8 mouse cellular contexts compared by ENCODE assay signal in genomic region chr5:44224251-44224650, GRCm38 (mm10). TPM values are rescaled to one million over a fixed set of nuclear protein-coding genes. Genes with fewer than 3 reads are reported as not detected.
DNase-seq lines count a peak whose midpoint lies in the region; ATAC-seq and TF ChIP-seq lines count a peak whose summit lies in the region.

No protein-coding gene starts in this region.

- 0 out of 2 replicates have a peak overlapping the region, but pooled peaks have one; percentile 46 for H3K9ac ChIP-seq in embryonic facial prominence, embryonic 13.5 days
- H3K9ac ChIP-seq in hindbrain, embryonic 12.5 days: no peak overlapping the region
- no peak overlapping the region for H3K9ac ChIP-seq in limb, embryonic 14.5 days (ENCODE audit: low read depth, low read length, severe bottlenecking)
- H3K9ac ChIP-seq in midbrain, embryonic 14.5 days (replicated peaks; ENCODE audit: low read length): no peak overlapping the region

- peak overlapping the region; percentile 89; the same call in 1 of the 2 replicates for H3K4me3 ChIP-seq in embryonic facial prominence, embryonic 13.5 days
- no peak overlapping the region for H3K4me3 ChIP-seq in hindbrain, embryonic 12.5 days
- H3K4me3 ChIP-seq in limb, embryonic 14.5 days (replicated peaks; ENCODE audit: low read length): no peak overlapping the region
- no peak overlapping the region for H3K4me3 ChIP-seq in midbrain, embryonic 14.5 days (replicated peaks; ENCODE audit: low read depth, low read length)

- peak; percentile 32 to 51 for DNase-seq in CD8-positive naive resting alpha-beta T cell, adult 2 months (ENCODE audit: low read depth in 2 of 2, low spot score in 2 of 2)
- peak; percentile 80 for DNase-seq in adipocyte (ENCODE audit: low spot score)
- peak; percentile 52 for DNase-seq in limb, embryonic 14.5 days (ENCODE audit: low spot score)
- DNase-seq in midbrain, embryonic 14.5 days: peak; percentile 73
- DNase-seq in thymus, adult 18-20 months: peak; percentile 49 to 65
- no peak for DNase-seq in right cerebral cortex, postnatal 14 days

- 22% methylated on average over 6 of the region's 6 CpGs for WGBS in embryonic facial prominence, embryonic 13.5 days
- WGBS in hindbrain, embryonic 12.5 days: 25% methylated on average over 6 of the region's 6 CpGs
- WGBS in limb, embryonic 14.5 days: 19% methylated on average over 6 of the region's 6 CpGs
- 23% methylated on average over 6 of the region's 6 CpGs for WGBS in midbrain, embryonic 14.5 days

- ATAC-seq in embryonic facial prominence, embryonic 13.5 days (ENCODE audit: insufficient number of reproducible peaks, insufficient read depth, low FRiP score, low TSS enrichment, low read depth): no peak
- no peak for ATAC-seq in hindbrain, embryonic 12.5 days (ENCODE audit: low FRiP score)
- no peak for ATAC-seq in limb, embryonic 14.5 days (ENCODE audit: low FRiP score, low read depth)
- no peak for ATAC-seq in midbrain, embryonic 14.5 days (ENCODE audit: low FRiP score, low TSS enrichment)

- no peaks in the 10 kb centered on the region for H3K9me3 ChIP-seq in embryonic facial prominence, embryonic 13.5 days
- no peaks in the 10 kb centered on the region for H3K9me3 ChIP-seq in hindbrain, embryonic 12.5 days (replicated peaks)
- no peaks in the 10 kb centered on the region for H3K9me3 ChIP-seq in limb, embryonic 14.5 days (ENCODE audit: control insufficient read depth, low read length)
- no peaks in the 10 kb centered on the region for H3K9me3 ChIP-seq in midbrain, embryonic 14.5 days (ENCODE audit: control insufficient read depth, low read length)

- no peaks in the 10 kb centered on the region for H3K36me3 ChIP-seq in embryonic facial prominence, embryonic 13.5 days
- no peaks in the 10 kb centered on the region for H3K36me3 ChIP-seq in hindbrain, embryonic 12.5 days
- H3K36me3 ChIP-seq in limb, embryonic 14.5 days (ENCODE audit: control insufficient read depth, insufficient read depth, low read length): peaks cover 3% of the 10 kb centered on the region; the same call in 1 of the 2 replicates
- no peaks in the 10 kb centered on the region for H3K36me3 ChIP-seq in midbrain, embryonic 14.5 days (ENCODE audit: control insufficient read depth, insufficient read depth, low read length)

- no peaks in the 10 kb centered on the region for H3K27me3 ChIP-seq in embryonic facial prominence, embryonic 13.5 days
- no peaks in the 10 kb centered on the region for H3K27me3 ChIP-seq in hindbrain, embryonic 12.5 days
- H3K27me3 ChIP-seq in limb, embryonic 14.5 days (ENCODE audit: control insufficient read depth, insufficient read depth, low read length): no peaks in the 10 kb centered on the region
- H3K27me3 ChIP-seq in midbrain, embryonic 14.5 days (ENCODE audit: control insufficient read depth, insufficient read depth, low read length): no peaks in the 10 kb centered on the region

- 0 out of 2 replicates have a peak overlapping the region, but pooled peaks have one; percentile 16 for H3K27ac ChIP-seq in embryonic facial prominence, embryonic 13.5 days
- no peak overlapping the region for H3K27ac ChIP-seq in hindbrain, embryonic 12.5 days
- H3K27ac ChIP-seq in limb, embryonic 14.5 days (replicated peaks; ENCODE audit: low read depth, low read length): no peak overlapping the region
- H3K27ac ChIP-seq in midbrain, embryonic 14.5 days (replicated peaks; ENCODE audit: low read depth, low read length): no peak overlapping the region

- H3K4me2 ChIP-seq in embryonic facial prominence, embryonic 13.5 days: peak overlapping the region; percentile 79
- H3K4me2 ChIP-seq in hindbrain, embryonic 12.5 days (replicated peaks): peak overlapping the region; percentile 72
- no peak overlapping the region for H3K4me2 ChIP-seq in limb, embryonic 14.5 days (replicated peaks; ENCODE audit: low read depth, low read length, severe bottlenecking)
- peak overlapping the region; percentile 67 for H3K4me2 ChIP-seq in midbrain, embryonic 14.5 days (ENCODE audit: low read length)

- peaks cover 38% of the 10 kb centered on the region for H3K4me1 ChIP-seq in embryonic facial prominence, embryonic 13.5 days
- peaks cover 24% of the 10 kb centered on the region for H3K4me1 ChIP-seq in hindbrain, embryonic 12.5 days
- H3K4me1 ChIP-seq in limb, embryonic 14.5 days (ENCODE audit: control insufficient read depth, insufficient read depth, low read length): peaks cover 12% of the 10 kb centered on the region
- peaks cover 26% of the 10 kb centered on the region for H3K4me1 ChIP-seq in midbrain, embryonic 14.5 days (ENCODE audit: control insufficient read depth, insufficient read depth, low read length)

- TF ChIP-seq POLR2A in limb, embryonic 14.5 days (IDR thresholded peaks at IDR 0.05; ENCODE audit: borderline replicate concordance, extremely low read depth, insufficient read depth, insufficient read length): no peak

RNA-seq across cellular contexts. Expression of gene Tapt1, which starts 2.2 kb away (rescaled TPM):
- 34.1 and 34.5 TPM in 2 replicates for polyA plus RNA-seq in embryonic facial prominence, embryonic 13.5 days (2015; fragmentation: Nextera tagmentation; extraction: Ambion mirVana)
- polyA plus RNA-seq in hindbrain, embryonic 12.5 days (2016; fragmentation: Nextera tagmentation; extraction: Ambion mirVana): 36.1 and 37.6 TPM in 2 replicates
- polyA plus RNA-seq in limb, embryonic 14.5 days (2012; rRNA removed): 47.9 and 53.2 TPM in 2 replicates
- polyA plus RNA-seq in limb, embryonic 14.5 days (2014; fragmentation: Nextera tagmentation; extraction: Ambion mirVana): 36.0 and 40.6 TPM in 2 replicates
- polyA plus RNA-seq in midbrain, embryonic 14.5 days (2014; fragmentation: Nextera tagmentation; extraction: Ambion mirVana): 31.7 and 34.6 TPM in 2 replicates
